Mouse (Mus musculus) MEL (cell line): Measurements from ENCODE around the gene Elp5. TPM values are rescaled to one million over a fixed set of nuclear protein-coding genes. Genes with fewer than 3 reads are reported as not detected.
A peak's percentile ranks its signal among the peaks of the same experiment; 100 is the strongest.

Experiments
- DNase-seq: peaks from one replicate; pipeline ENCODE4 v3.0.0; 2011; ENCODE audit warnings: low read depth, low spot score
- H3K27ac ChIP-seq: 2 replicates; pipeline ENCODE4 v1.5.1; 2012; ENCODE audit warnings: low read depth, mild to moderate bottlenecking, control low read depth, low read length, moderate library complexity; ENCODE audit not compliant: control insufficient read depth
- H3K27me3 ChIP-seq, 2 experiments: fragments of 150-350 bp in 1 of 2; sonication (generic) in 1 of 2; 2 replicates each; pipeline ENCODE4 v1.6.1; 2012; ENCODE audit warnings: low read length in 2 of 2, mild to moderate bottlenecking in 2 of 2, improper control_type of control experiment in 1 of 2, moderate library complexity in 1 of 2; ENCODE audit not compliant: insufficient read depth in 2 of 2, control insufficient read depth in 1 of 2
- H3K36me3 ChIP-seq, 2 experiments: 2 replicates each; pipeline ENCODE4 v1.6.1; 2012 to 2014; ENCODE audit warnings: low read length in 2 of 2, improper control_type of control experiment in 1 of 2, inconsistent platforms in 1 of 2, mild to moderate bottlenecking in 1 of 2; ENCODE audit not compliant: insufficient read depth in 2 of 2, control insufficient read depth in 1 of 2
- H3K4me1 ChIP-seq, 2 experiments: fragments of 150-350 bp in 1 of 2; sonication (generic) in 1 of 2; 2 replicates each; pipeline ENCODE4 v1.6.1; 2012; ENCODE audit warnings: low read length in 2 of 2, improper control_type of control experiment in 1 of 2, mild to moderate bottlenecking in 1 of 2; ENCODE audit not compliant: insufficient read depth in 2 of 2, control insufficient read depth in 1 of 2
- H3K4me3 ChIP-seq, 2 experiments: fragments of 150-350 bp in 1 of 2; sonication (generic) in 1 of 2; 2 replicates each; pipeline ENCODE4 v1.5.1; 2012; ENCODE audit warnings: low read depth in 2 of 2, low read length in 2 of 2, mild to moderate bottlenecking in 2 of 2, moderate library complexity in 2 of 2, control low read depth in 1 of 2, improper control_type of control experiment in 1 of 2; ENCODE audit not compliant: control insufficient read depth in 1 of 2, insufficient read depth in 1 of 2
- H3K79me2 ChIP-seq: 2 replicates; pipeline ENCODE4 v1.6.1; 2012; ENCODE audit warnings: mild to moderate bottlenecking, low read length, moderate library complexity; ENCODE audit not compliant: control insufficient read depth, poor library complexity, insufficient read depth
- H3K9ac ChIP-seq: 2 replicates; pipeline ENCODE4 v1.6.1; 2012; ENCODE audit warnings: low read depth, mild to moderate bottlenecking, control low read depth, low read length, moderate library complexity; ENCODE audit not compliant: control insufficient read depth, poor library complexity, severe bottlenecking
- H3K9me3 ChIP-seq: fragments of 150-350 bp; sonication (generic); replicated peaks from 2 replicates; pipeline ENCODE4 v1.6.1; 2012; ENCODE audit warnings: mild to moderate bottlenecking, low read length, improper control_type of control experiment, moderate library complexity; ENCODE audit not compliant: insufficient read depth
- CHD2 ChIP-seq: IDR thresholded peaks from 2 replicates; pipeline ENCODE4 v1.6.1; 2011; ENCODE audit warnings: low read length, improper control_type of control experiment
- CTCF ChIP-seq, 3 experiments: IDR thresholded peaks in 2 of 3; conservative IDR thresholded peaks in 1 of 3; 2 replicates each; pipeline ENCODE4 v1.5.1; 2011 to 2012; ENCODE audit warnings: low read length in 3 of 3, low read depth in 2 of 3, mild to moderate bottlenecking in 2 of 3, improper control_type of control experiment in 1 of 3, inconsistent platforms in 1 of 3, mixed read lengths in 1 of 3, moderate library complexity in 1 of 3; ENCODE audit not compliant: control insufficient read depth in 1 of 3, insufficient read depth in 1 of 3, poor library complexity in 1 of 3, severe bottlenecking in 1 of 3
- E2F4 ChIP-seq: IDR thresholded peaks from 2 replicates; pipeline ENCODE4 v1.6.1; 2011; ENCODE audit warnings: low read depth, low read length, improper control_type of control experiment, borderline replicate concordance
- ELF1 ChIP-seq: IDR thresholded peaks from 2 replicates; pipeline ENCODE4 v1.6.1; 2014; ENCODE audit warnings: low read depth, mild to moderate bottlenecking, inconsistent platforms, low read length, improper control_type of control experiment, moderate library complexity
- EP300 ChIP-seq, 2 experiments: IDR thresholded peaks; 2 replicates each; pipeline ENCODE4 v1.6.1; 2011; ENCODE audit warnings: improper control_type of control experiment in 2 of 2, low read length in 2 of 2, low read depth in 1 of 2, mild to moderate bottlenecking in 1 of 2
- ETS1 ChIP-seq: IDR thresholded peaks from 2 replicates; pipeline ENCODE4 v1.6.1; 2012; ENCODE audit warnings: low read depth, mild to moderate bottlenecking, inconsistent platforms, low read length, improper control_type of control experiment, moderate library complexity
- HCFC1 ChIP-seq: IDR thresholded peaks from 2 replicates; pipeline ENCODE4 v1.6.1; 2012; ENCODE audit warnings: low read depth, mild to moderate bottlenecking, inconsistent platforms, low read length, improper control_type of control experiment, moderate library complexity
- MAFK ChIP-seq: IDR thresholded peaks from 2 replicates; pipeline ENCODE4 v1.6.1; 2011; ENCODE audit warnings: low read depth, mild to moderate bottlenecking, low read length, improper control_type of control experiment, borderline replicate concordance
- MAZ ChIP-seq: IDR thresholded peaks from 2 replicates; pipeline ENCODE4 v1.6.1; 2012; ENCODE audit warnings: low read depth, mild to moderate bottlenecking, inconsistent platforms, low read length, improper control_type of control experiment
- MEF2A ChIP-seq: IDR thresholded peaks from 2 replicates; pipeline ENCODE4 v1.6.1; 2014; ENCODE audit warnings: low read depth, mild to moderate bottlenecking, inconsistent platforms, low read length, improper control_type of control experiment; ENCODE audit not compliant: poor library complexity, insufficient replicate concordance, severe bottlenecking; ENCODE audit errors: extremely low read depth
- MXI1 ChIP-seq: IDR thresholded peaks from 2 replicates; pipeline ENCODE4 v1.6.1; 2011; ENCODE audit warnings: mild to moderate bottlenecking, low read depth, low read length, improper control_type of control experiment
- MYB ChIP-seq: IDR thresholded peaks from 2 replicates; pipeline ENCODE4 v1.6.1; 2011; ENCODE audit warnings: mild to moderate bottlenecking, low read depth, low read length, improper control_type of control experiment
- MYC ChIP-seq: IDR thresholded peaks from 2 replicates; pipeline ENCODE4 v1.6.1; 2011; ENCODE audit warnings: low read depth, mild to moderate bottlenecking, low read length, improper control_type of control experiment, moderate library complexity
- NRF1 ChIP-seq: IDR thresholded peaks from 2 replicates; pipeline ENCODE4 v1.6.1; 2014; ENCODE audit warnings: low read depth, mild to moderate bottlenecking, inconsistent platforms, low read length, improper control_type of control experiment, moderate library complexity; ENCODE audit not compliant: poor library complexity, insufficient read depth, severe bottlenecking
- RCOR1 ChIP-seq: IDR thresholded peaks from 2 replicates; pipeline ENCODE4 v1.6.1; 2012; ENCODE audit warnings: low read depth, mild to moderate bottlenecking, inconsistent platforms, low read length, improper control_type of control experiment
- SIN3A ChIP-seq: IDR thresholded peaks from 2 replicates; pipeline ENCODE4 v1.6.1; 2012; ENCODE audit warnings: low read length, improper control_type of control experiment, inconsistent platforms
- TAL1 ChIP-seq: IDR thresholded peaks from 2 replicates; pipeline ENCODE4 v1.6.1; 2012; ENCODE audit warnings: mild to moderate bottlenecking, inconsistent platforms, low read length, moderate library complexity, mixed read lengths
- TBP ChIP-seq: IDR thresholded peaks from 2 replicates; pipeline ENCODE4 v1.8.0; 2011; ENCODE audit warnings: low read depth, low read length, improper control_type of control experiment
- TCF12 ChIP-seq: IDR thresholded peaks from 2 replicates; pipeline ENCODE4 v1.6.1; 2014; ENCODE audit warnings: low read depth, mild to moderate bottlenecking, inconsistent platforms, low read length, improper control_type of control experiment, moderate library complexity
- USF1 ChIP-seq: IDR thresholded peaks from 2 replicates; pipeline ENCODE4 v1.6.1; 2014; ENCODE audit warnings: low read depth, mild to moderate bottlenecking, inconsistent platforms, low read length, improper control_type of control experiment, moderate library complexity
- polyA plus RNA-seq, 2 experiments: library from polyadenylated mRNA; stranded (reverse) in 1 of 2; unstranded in 1 of 2; fragments of >175 nt in 1 of 2; fragments of >200 nt in 1 of 2; gene quantifications; 2 replicates each; pipeline versions ENCODE4 v1.2.1 to v1.2.4; 2012; ENCODE audit warnings: low replicate concordance in 2 of 2, low read depth in 1 of 2; ENCODE audit not compliant: insufficient read length in 2 of 2, insufficient read depth in 1 of 2, missing spikeins in 1 of 2
- total RNA-seq: library from RNA; depleted of rRNA; stranded (reverse); fragments of 300-350 nt; gene quantifications from 2 replicates; pipeline ENCODE4 v1.2.3, GENCODE M21; 2012

The Elp5 gene
- total and polyA plus RNA-seq, 3 experiments, result 189 to 222 TPM; not detected in 1

DNA sequence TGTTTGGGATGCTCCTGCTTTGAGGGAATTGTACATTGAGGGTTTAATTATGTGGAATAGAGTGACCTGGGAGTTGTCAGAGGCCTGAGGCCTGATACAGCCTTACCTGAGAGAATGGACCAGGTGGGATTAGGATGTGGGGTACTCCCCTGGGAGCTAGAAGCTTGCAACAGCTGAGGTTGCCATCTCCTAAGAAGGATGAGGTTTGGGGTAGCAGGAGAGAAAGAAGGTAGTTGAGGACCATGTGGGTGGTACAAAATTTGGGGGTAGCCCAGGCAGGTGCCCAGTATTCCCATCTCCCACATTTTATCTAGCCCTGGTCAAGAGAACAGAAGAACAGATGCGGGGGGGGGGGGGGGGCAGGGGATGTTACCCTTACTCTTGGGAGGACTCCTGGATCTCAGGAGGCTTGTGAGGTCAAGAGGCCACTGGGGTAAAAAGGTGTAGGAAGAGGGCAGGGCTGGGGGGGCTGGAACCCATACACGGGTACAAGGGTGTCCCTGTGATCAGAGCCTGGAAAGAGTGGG lies 37.2 kb upstream of the Elp5 start:
- TF ChIP-seq HCFC1 (no peak; the same call in 1 of the 2 replicates), TAL1 (no peak), MEF2A (no peak), RCOR1 (no peak), USF1 (no peak), CTCF (IDR thresholded peaks at IDR 0.05 in 2 of 3, conservative IDR thresholded peaks at IDR 0.05 in 1 of 3; ENCODE audit: control insufficient read depth in 1 of 3, insufficient read depth in 1 of 3, low read depth in 2 of 3, low read length in 3 of 3, poor library complexity in 1 of 3, severe bottlenecking in 1 of 3) (no peak), ELF1 (no peak), MXI1 (no peak), MYC (no peak; the same call in 1 of the 2 replicates), SIN3A (no peak), TBP (no peak), TCF12 (no peak)
- Histone ChIP-seq H3K4me3 (peak overlapping the region; percentile 54 to 56), H3K27ac (peak overlapping the region; percentile 67), H3K9ac (peak overlapping the region; percentile 70), H3K4me1 (peaks cover 6 to 35% of the 10 kb centered on the region in 2 experiments), H3K27me3 (no peaks in the 10 kb centered on the region), H3K79me2 (peaks cover 28% of the 10 kb centered on the region), H3K9me3 (no peaks in the 10 kb centered on the region), H3K36me3 (peaks cover 0 to 37% of the 10 kb centered on the region in 2 experiments; a peak in 2 of 4 replicates)
- DNase-seq, result peak; percentile 29

DNA sequence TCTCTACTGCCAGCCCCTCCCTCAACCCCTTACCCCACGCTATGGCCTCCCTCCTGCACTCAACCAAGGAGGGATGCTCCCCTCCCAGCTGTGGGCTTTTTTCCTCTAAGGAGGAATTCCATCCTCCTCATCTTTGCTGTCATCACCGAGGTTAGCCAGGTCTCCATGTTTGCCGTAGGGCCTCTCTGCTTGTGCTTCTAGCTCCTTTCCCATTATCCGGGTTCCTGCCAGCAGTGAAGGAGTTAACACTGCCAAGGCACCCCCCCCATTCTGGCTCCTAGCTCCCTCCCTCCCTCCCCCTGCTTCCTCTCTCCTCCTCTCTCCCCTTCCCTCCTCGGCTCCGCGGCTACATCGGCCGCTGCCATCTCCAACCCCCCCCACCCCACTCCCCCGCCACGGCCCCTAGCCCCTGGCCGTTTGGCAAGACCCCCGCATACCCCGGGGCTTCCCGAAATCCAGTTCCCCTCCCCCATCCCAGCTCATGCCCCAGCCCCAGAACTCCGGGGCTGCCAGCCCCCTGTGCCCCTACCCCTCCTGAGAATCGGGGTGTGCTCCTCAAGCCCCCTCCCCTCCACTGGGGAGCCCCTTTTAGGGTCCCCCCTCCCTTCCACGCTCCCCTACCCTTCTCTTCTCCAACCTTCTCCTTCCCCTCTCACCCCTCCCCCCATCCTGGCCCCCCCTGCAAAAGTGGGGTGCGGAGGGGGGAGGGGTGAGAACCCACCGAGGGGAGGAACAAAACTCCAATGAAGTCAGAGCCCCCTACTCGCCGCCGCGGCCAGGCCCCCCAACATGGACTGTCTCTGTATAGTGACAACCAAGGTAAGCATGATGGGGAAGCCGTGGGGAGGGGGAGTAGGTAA lies 36.0 kb upstream of the Elp5 start:
- Histone ChIP-seq H3K9ac (peak overlapping the region; percentile 70), H3K79me2 (peaks cover 28% of the 10 kb centered on the region), H3K4me3 (peak overlapping the region; percentile 54 to 64), H3K27ac (peak overlapping the region; percentile 67), H3K27me3 (no peaks in the 10 kb centered on the region), H3K9me3 (no peaks in the 10 kb centered on the region), H3K36me3 (peaks cover 0 to 40% of the 10 kb centered on the region in 2 experiments; a peak in 2 of 4 replicates), H3K4me1 (peaks cover 6 to 38% of the 10 kb centered on the region in 2 experiments)
- TF ChIP-seq MAFK (no peak), ELF1 (no peak), USF1 (no peak), MYC (no peak), TCF12 (peak; percentile 25; the same call in 1 of the 2 replicates), CHD2 (0 out of 2 replicates have a peak, but pooled peaks have one; percentile 17), ETS1 (0 out of 2 replicates have a peak, but pooled peaks have one; percentile 17), SIN3A (peak; percentile 82), RCOR1 (no peak), CTCF (IDR thresholded peaks at IDR 0.05 in 2 of 3, conservative IDR thresholded peaks at IDR 0.05 in 1 of 3; ENCODE audit: control insufficient read depth in 1 of 3, insufficient read depth in 1 of 3, low read depth in 2 of 3, low read length in 3 of 3, poor library complexity in 1 of 3, severe bottlenecking in 1 of 3) (no peak), MYB (no peak), E2F4 (no peak), HCFC1 (peak; percentile 73), MAZ (peak; percentile 92), NRF1 (no peak), EP300 (IDR thresholded peaks at IDR 0.05; ENCODE audit: low read depth in 1 of 2, low read length in 2 of 2) (peak in 1 of 2 experiments; percentile 18; a peak in 1 of 4 replicates)
- DNase-seq, result peak; percentile 87
